Mouse (Mus musculus): ENCODE results near the gene Cntnap4. TPM values are rescaled to one million over a fixed set of nuclear protein-coding genes. Genes with fewer than 3 reads are reported as not detected.

Cntnap4 gene
- polyA plus RNA-seq, 1 experiment from 2014 or later: not detected

- no peaks in the 10 kb centered on the region for H3K27me3 ChIP-seq
- ATAC-seq (no peak), DNase-seq (ENCODE audit: low read depth, low spot score) (no peak)
- ChIA-PET CTCF (no interaction called here), POLR2A (no interaction called here)
- in situ Hi-C loops (cut with MboI; ENCODE audit: low pct_unique_long_range_greater_than_20kb): no loop called here
- TF ChIP-seq CTCF (IDR thresholded peaks at IDR 0.05): peak; percentile 31
These were observed 339.7 kb downstream of the Cntnap4 start for GRCm38 (mm10) chr8:112909527-112909926.

- ChIA-PET POLR2A (no interaction called here), CTCF (interaction anchor here (0.5 to 1.0 kb wide), 2 partner anchors 15 to 333 kb away, joined by 3 read pairs; no protein-coding TSS in a partner anchor)
- ATAC-seq (no peak), DNase-seq (ENCODE audit: low read depth, low spot score) (no peak)
- TF ChIP-seq CTCF (IDR thresholded peaks at IDR 0.05): no peak
- in situ Hi-C loops (cut with MboI; ENCODE audit: low pct_unique_long_range_greater_than_20kb): no loop called here
- H3K27me3 ChIP-seq: no peaks in the 10 kb centered on the region
These were observed 341.6 kb downstream of the Cntnap4 start for GRCm38 (mm10) chr8:112911422-112911821.

GRCm38 (mm10) chr8:112922151-112922550, 352.3 kb downstream of the Cntnap4 start:
- ChIA-PET POLR2A (no interaction called here), CTCF (interaction anchor here (1.7 kb wide), 1 partner anchor 19 kb away, joined by 4 read pairs; no protein-coding TSS in a partner anchor)
- H3K27me3 ChIP-seq: no peaks in the 10 kb centered on the region
- ATAC-seq (no peak), DNase-seq (ENCODE audit: low read depth, low spot score) (no peak)
- TF ChIP-seq CTCF (IDR thresholded peaks at IDR 0.05): no peak
- in situ Hi-C loops (cut with MboI; ENCODE audit: low pct_unique_long_range_greater_than_20kb): no loop called here

- TF ChIP-seq CTCF (IDR thresholded peaks at IDR 0.05): no peak
- no peaks in the 10 kb centered on the region for H3K27me3 ChIP-seq
- CTCF ChIA-PET: interaction anchor here (1.7 kb wide), 1 partner anchor 18 kb away, joined by 4 read pairs; no protein-coding TSS in a partner anchor
- ATAC-seq (peak; percentile 97), DNase-seq (ENCODE audit: low read depth, low spot score) (no peak)
- in situ Hi-C loops (cut with MboI; ENCODE audit: low pct_unique_long_range_greater_than_20kb): no loop called here
- POLR2A ChIA-PET: no interaction called here
These were observed 352.9 kb downstream of the Cntnap4 start for GRCm38 (mm10) chr8:112922789-112923188.
